Mouse (Mus musculus) activated CD4-positive, CD25-positive, alpha-beta regulatory T cell, adult 4 months (primary cell): ENCODE measurements around the gene Lrp6. TPM values are rescaled to one million over a fixed set of nuclear protein-coding genes. Genes with fewer than 3 reads are reported as not detected.
A peak's percentile ranks its signal among the peaks of the same experiment; 100 is the strongest.

Source experiments
- ATAC-seq: one replicate; pipeline ENCODE4 v1.8.0; 2017
- polyA plus RNA-seq, 2 experiments: library from polyadenylated mRNA; unstranded; fragments of 100-300 nt; shearing (Covaris generic); gene quantifications; one replicate each; pipeline ENCODE4 v1.2.1; 2017

Lrp6 gene
- polyA plus RNA-seq, result 1 to 10 TPM; 6.8 to 8.7 TPM

DNA sequence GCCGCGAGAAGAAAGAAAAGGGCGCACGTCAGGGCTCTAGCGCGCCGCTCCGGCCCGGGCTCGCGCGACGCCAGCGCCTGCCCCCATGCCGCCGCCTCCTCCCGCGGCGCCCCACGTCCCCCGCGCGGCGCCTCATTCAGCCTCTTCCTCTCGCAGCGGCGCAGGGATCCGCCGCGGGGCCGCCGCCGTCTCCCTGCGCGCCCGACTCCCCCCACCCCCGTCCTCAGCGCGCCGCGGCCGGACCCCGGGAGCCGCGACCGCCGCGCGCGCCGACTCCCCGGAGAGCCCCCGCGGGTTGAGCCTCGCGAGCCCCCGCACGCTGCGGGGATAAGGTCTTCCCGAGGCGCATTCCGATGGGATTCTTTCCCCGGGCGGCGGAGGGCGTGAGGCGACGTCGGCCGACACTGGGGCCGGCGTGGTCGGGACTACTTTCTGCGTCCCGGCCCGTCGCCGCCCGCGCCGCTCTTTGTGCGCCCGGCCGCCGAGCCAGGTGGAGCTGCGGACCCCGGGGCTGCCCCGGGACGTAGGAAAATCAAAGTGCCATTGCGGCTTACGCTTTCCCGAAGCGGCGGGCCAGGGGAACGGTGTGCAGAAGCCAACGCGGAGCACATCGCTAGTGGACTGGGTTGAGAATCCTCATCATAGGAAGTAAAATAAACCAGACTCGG is at the start of gene Lrp6:
Lrp6 (minus strand) TSS at position 148 of the 668 bp plus-strand sequence.
- ATAC-seq, result peak; percentile 88

DNA sequence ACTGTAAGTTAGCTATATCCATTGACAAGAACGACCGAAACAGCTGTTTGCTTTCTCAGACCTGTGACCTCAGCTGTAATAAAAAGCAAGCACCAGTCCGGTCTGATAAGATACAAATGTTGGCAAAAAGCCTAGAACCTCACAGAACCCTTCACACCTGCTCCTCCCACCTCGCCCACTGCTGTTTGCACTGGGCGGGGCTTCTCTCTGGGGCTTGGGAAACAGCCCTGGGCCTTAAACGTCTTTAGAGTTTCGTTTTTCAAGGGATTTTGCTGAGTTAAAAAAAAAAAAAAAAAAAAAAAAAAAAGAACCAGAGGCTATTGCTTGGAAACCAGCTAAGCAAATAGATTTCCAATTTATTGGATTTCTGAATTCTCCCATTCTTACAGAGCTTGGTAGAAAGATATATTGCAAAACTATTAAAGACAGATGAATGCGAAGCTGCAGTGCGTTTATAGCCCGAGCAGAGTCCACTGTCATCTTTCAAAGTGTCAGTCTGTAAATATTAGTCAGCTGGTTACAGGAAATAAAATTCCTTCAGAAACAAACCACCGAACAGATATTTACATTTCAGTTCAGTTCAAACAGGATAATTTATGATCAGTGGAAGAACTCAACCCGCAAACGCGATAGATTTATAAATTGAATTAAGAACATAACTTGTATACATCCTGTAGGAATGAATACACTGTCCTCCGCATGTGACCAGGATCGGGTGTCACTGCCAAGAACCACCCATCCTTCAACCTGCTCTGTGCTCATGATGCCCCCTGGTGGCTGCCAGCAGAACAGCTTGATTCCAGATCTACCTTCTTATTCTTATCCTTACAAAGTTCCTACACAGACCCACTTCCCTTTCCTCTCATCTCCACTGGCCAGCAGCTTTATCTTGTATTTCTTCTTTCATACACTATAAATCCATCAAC is 48.2 kb upstream of the Lrp6 start:
- ATAC-seq, result peak; percentile 86

DNA sequence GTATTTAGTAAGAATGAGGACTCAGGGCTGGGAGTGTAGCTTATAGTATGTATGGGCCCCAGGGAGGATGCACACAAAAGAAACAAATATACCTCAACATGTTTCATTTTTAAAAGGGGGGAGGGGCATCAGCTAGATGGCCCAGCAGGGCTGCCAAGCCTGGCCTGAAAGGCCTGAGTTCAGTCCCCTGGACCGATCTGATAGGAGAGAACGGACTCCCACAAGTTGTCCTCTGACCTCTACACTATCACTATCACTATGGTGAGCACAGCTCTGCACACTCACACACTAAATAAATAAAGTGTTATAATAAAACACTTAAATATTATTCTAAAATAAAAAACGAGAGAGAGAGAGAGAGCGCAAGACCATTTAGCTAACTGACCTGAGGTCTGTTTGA is 47.6 kb upstream of the Lrp6 start:
- ATAC-seq, result no peak

DNA sequence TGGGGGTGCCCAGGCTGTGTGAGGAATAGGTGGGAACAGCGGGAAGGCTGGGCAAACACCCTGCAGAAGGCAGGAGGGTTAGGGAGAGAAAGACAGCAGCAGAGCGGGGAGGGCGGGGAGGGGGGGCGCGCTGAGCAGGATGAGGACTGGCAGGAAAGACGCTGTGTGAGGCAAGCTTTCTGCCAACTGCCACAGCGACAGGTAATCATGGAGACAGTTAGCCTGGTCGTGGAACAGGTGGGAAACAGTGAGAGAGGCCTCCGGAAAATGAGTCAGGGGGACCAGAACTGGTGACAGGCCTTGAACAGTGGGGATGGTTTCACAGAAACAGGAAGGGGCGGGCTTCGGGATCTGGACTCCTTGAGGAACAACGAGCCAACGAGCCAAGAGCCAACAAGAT is 45.1 kb upstream of the Lrp6 start:
- no peak for ATAC-seq

DNA sequence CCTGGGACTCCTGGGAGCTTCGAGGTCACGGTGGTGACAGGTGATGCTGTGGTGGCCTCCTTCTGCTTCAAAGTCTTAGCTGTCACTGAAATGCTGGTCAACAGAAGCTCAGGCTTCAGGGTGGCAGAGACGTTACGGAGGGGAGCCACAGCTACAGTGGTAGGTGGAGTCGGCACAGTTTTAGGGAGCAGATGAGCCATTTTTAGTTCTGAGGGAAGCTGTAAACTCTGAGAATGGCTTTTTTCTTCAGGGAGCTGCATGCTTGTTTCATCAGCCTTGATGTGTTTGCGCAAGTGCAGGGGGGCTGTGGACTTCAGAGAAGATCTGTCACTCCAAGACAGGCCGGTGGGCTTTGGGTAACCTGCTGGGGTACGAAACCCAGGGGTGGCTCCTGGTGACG is 43.6 kb upstream of the Lrp6 start:
- no peak for ATAC-seq

DNA sequence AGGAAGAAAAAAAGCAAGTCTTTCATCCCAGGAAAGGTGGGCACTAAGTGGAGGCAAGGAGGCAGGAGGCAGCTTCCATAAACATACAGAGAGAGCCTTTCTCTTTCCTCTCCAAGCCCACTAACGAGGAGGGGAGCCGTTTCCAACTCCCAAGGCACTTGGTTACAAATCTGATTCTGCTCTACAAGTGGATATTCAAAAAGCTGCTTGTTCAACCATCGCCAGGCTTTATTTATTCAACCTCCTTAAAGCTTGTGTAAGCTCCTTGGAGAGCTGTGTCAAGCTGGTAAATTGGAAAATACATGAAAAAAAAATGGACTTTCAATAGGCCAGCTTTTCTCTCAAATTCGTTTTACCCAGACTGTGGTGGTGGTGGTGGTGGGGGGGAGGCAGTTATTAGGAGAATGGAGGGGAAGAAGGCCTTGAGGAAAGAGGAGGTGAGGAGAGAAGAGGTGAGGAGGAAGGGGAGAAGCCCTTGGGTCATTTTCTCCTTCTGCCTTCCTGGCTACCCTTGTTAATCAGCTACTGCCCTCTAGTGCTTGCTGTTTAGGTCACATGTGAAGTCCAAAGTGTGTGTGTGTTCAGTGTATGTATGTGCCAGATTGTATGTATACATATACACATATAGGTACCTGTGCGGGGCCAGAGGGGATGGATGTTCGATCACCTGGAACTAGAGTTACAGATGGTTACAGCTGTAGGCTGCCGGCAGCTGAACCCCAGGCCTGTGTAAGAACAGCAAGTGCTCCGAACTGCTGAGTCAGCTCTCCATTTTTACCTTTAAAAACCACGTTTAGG is 40.4 kb upstream of the Lrp6 start:
- ATAC-seq, result no peak

DNA sequence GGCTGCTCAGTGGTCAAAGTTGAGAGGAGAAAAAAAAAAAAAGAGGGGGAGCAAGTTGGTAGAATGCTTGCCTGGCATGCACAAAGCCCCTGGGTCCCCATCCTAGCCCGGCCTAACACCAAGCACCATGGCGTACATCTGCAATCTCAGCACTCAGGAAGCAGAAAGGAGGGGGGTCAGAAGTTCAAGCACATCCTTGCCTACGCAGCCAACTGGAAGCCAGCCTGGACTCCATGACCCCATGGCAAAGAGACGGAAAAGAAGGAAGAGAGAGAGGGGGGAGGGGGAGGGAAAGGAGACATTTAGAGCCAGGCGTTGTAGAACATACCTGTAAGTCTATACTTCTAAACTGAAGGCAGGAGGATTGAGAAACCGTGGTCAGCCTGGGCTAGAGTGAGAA is 39.8 kb upstream of the Lrp6 start:
- ATAC-seq, result no peak

DNA sequence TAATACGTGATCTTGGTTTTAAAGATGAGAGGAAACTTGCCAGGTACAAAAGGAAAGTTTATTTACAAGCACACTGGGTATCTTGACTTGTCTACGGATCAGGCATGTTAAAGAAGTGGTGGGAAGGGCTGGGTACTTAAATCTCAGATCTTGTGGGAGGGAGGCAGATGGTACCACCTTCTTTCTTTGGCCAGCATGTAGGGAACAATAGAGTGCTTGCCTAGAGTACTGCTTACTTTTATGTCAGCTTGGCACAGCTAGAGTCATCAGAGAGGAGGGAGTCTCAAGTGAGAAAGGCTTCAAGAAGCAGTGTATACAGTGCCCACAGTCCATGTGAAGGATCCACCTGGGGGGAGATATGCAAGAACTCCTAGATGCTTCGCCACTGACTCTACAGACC is 38.4 kb upstream of the Lrp6 start:
- no peak for ATAC-seq

DNA sequence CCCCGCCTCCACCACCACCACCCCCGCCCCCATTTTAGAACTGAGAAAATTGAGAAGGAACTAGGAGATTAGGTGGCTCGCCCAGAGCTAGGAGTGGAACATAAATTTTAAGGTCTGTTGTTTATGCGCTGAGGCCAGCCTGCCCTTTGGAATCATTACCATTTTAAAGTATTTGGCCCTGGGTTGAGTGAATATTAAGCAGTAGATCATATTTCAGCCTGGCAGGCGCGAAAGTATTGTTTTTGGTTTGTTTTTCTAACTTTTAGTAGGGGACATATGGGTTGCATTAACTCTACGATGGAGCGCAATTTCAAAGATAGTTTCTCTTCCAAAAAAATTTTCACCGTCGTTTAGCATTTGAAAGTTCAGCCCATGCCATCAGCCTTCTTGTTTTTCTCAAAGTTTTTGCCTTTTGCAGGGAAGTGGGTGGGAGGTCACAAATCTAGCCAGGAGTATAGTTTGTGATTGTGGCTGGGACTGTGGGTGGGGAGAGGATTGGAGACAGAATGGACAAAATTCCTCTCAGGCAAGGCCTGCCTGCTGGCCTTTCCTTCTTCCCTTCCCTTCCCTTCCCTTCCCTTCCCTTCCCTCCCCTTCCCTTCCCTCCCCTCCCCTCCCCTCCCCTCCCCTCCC is 35.7 kb upstream of the Lrp6 start:
- no peak for ATAC-seq

DNA sequence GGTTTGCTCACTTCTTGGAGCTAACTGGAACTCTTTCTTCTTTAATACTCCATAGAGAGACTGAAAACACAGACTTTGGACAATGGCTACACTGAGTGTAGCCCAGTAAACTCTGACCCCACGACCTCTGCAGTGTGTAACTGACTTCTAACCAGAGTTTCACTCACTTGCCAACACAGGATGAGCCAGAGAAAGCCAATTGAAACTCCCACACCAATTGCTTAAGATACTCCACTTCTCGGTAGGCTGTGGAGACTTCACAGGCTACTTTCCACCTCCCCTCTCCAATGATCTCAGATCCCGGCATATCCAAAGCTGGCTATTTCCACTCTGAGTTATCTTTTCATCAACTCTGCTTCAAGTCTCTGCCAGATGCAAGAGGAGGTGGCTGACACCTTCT is 35.0 kb upstream of the Lrp6 start:
- ATAC-seq, result no peak

DNA sequence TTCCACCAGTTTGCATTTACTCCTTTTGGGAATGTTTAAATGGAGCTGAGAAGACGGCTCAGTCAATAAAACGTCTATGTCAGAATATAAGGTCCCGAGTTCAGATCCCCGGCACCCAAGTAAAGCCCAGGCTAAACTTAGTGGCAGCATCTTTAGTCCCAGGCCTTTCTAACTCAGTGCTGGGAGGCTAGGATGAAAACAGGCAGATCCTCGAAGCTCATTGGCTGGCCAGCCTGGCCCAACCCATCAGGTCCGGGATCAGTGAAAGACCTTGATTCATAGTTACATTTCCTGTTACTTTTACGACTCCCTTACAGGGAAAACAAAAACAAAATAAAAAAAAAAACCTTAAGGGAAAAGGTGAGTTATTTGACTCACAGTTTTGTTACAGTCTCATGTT is 34.4 kb upstream of the Lrp6 start:
- ATAC-seq, result no peak

DNA sequence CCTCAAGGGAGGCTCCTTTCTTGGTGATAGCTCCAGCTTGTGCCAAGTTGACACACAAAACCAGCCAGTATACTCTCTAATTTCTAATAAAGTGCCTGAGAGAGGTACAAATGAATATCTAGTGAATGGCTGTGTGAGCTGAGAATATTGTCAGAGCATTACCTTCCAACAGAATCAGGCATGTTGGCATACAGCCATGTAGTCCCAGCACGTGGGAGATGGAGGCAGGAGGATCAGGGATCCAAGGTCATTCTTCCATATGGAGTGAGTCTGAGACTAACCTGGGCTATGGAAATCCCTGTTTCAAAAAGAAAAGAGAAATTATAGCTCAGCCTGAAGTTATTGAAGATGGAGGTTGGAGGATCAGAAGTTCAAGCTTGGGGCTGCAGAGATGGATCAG is 32.5 kb upstream of the Lrp6 start:
- ATAC-seq, result no peak

DNA sequence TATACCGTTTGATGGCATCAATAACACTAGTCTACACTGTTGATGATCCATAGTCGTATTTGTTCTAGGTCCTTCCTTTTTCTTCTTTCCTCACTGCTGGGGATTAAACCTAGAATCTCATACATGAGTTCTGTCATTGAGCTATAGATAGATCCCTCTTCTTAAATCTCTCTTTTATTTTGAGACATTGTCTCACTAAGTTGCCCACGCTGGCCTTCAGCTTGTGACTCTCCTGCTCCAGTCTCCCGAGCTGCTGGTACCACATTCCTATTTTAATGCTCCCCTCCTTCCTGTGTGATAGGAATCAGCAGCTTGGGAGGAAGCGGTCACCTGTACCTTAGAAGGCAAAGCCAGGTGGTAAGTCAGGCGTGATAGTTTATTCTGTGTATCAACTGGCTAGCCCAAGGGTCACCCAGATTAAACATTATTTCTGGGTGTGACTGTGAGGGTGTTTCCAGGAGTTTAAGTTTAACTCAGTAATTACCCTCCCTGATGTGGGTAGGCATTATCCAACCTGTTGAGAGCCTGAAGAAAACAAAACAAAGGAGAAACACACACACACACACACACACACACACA is 31.0 kb upstream of the Lrp6 start:
- ATAC-seq, result no peak

DNA sequence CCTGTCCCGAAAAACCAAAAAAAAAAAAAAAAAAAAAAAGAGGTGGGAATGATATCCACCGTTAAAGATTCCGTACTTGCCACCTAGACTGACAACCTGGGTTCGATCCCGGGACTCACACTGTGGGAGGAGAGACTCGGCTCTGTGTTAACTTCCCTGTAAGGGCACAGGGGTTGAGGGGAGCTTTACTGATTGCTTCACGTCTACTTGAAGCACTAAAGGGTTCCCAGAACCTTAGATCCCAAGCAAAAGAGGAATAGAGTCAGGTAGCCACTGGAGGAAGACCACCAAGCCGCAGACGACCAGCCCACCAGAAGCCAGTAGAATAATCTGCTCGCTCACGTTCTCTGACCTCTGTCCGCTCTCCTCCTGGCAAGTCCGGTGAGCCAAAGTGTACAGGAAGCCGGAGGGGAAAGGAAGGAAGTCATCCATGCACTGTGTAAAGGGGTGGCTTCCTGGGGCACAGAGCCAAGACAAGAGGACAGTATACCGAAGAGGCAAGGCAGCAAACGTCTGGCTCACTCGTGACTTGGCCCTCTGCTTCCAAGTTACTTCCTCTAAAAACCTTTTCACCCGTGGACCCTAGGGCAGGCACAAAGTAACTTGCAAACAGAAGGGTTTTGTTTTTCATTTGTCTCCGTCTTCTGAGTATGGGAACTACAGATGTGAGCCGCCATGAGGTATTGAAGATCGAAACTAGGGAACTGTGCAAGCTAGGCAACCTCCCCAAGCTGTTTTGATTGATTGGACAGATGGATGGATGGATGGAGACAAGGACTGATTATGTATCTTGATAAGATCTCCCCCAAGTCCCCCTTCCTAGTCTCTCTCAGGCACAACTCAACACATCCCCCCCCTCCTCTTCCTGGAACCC is 28.0 kb upstream of the Lrp6 start:
- ATAC-seq, result no peak

DNA sequence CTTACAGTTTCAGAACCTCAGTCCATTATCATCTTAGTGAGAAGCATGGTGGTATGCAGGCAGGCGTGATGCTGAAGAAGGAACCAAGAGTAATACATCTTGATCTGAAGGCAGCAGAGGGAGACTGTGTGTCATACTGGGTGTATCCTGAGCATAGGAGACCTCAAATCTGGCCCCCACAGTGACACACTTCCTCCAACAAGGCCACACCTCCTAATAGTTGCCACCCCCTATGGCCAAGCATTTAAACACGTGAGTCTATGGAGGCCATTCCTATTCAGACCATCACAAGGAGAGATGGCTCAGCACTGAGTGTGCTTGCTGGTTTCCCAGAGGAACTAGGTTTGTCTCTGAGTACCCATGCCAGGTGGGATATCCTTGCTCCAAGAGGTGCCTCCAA is 24.8 kb upstream of the Lrp6 start:
- ATAC-seq, result no peak

DNA sequence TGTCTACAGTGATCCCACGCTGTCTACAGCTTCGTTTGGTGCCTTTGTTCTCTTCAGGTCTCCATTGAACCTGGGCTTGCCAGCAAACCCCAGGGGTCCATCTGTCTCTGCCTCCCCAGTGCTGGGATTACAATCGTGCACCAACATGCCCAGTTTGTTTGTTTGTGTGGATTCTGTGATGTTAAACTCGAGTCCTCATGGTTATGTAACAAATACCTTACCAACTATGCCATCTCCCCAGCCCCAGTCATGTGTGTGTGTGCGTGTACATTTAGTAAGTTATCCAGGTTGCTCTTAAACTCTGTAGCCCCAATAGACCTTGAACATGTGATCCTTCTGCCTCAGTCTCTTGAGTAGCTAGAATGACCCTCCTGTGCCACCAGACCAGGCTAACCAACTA is 19.5 kb upstream of the Lrp6 start:
- no peak for ATAC-seq

DNA sequence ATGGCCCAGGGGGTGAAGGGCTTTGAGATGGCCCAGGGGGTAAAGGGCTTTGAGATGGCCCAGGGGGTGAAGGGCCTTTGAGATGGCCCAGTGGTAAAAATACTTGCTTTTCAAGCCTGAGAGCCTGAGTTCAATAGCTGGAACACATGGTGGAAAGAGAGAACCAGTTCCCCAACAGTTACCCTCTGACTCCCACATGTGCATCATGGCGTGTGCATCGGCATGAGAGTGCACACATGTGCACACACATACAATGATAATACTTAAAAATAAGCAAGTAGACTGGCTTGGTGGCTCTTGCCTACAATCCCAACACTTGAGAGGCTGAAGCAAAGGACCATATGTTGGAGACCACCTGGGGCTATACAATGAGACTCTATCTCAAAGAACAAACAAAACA is 17.9 kb upstream of the Lrp6 start:
- ATAC-seq, result no peak

DNA sequence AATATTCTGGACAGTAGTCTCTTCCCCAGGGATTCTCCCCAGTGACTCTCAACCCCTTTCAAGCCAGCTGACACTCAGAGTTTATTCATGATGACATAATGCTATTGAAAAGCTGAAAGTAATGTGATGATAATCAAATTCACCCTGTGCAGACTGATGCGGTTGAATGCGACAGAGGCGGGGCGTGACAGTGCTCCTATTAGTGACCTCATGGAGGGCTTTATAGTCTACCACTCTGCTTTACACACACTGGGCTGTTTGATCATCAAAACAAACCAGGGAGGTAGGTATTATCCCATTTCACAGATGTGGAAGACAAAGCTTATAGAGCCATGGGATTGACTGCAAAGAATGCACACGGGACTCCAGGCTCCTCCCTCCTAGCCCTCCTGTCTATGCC is 15.3 kb upstream of the Lrp6 start:
- no peak for ATAC-seq

DNA sequence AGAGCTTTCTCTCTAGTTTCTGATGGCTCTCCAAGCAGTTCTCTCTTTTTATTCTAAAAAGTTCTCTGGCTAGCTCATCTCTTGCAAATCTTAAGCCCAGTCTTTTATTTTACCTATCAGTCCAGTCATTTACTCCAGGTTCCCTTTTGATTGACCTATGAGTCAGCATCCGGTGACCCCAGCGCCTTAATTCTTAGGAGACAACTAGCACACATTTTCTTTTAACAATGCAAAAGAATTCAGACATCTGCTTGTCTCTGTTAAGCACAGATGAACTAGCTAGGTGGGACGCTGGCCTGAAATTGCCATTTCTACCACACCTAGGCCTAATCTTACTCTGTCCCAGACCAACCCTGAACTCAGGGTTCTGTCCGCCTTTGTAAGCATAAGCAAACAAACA is 12.7 kb upstream of the Lrp6 start:
- no peak for ATAC-seq

DNA sequence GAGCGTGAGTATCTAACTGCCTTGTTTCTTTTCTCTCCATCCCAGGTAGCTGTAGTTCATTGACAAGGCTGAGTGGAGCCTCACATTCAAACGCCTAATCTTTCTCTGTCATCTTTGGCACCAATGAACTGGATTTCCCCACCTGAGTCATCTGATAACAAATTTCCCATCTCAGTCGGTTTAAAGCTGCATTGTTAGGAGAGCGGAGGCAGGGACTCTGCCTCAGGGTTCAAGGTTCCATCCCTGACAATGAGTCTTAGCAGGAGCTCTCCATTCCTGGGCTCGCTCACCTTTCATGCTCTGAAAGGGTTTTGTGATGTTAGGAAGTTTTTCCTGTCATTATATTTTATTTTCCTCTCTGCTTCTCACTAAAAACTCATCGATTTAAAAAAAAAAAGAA is 11.3 kb upstream of the Lrp6 start:
- no peak for ATAC-seq

DNA sequence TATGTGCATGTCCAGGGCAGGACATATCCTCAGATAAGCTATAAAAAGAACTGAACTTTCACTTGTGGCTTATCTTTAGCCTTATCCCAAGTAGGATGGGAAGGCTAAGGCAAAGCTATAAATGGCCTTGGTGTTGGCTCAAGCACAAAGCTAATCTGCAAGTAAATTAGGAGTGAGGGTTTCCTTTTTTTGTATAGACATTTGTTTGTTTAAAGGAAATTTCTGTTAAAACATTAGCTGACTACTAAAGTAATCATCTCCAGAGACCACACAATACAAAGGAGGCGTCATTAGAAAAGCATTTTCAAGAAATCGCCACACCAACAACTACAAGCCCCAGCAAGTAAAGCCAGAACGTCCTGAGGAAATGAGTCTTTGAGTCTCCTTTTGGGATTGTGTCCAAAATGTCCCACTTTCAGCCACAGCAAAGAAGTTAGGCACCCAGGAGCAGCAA is 8.6 kb upstream of the Lrp6 start:
- no peak for ATAC-seq
